Mouse (Mus musculus) midbrain, embryonic 16.5 days (tissue): ENCODE results near the gene Aco2. TPM values are rescaled to one million over a fixed set of nuclear protein-coding genes. Genes with fewer than 3 reads are reported as not detected.

Experiments used
- ATAC-seq: fragments of 200-750 bp; cut with Nextera tagmentation; 2 replicates; pipeline ENCODE4 v1.8.0; 2017; ENCODE audit warnings: moderate TSS enrichment
- H3K27ac ChIP-seq: fragments of 300-500 bp; sonication (generic); 2 replicates; pipeline ENCODE4 v1.5.1; 2014; ENCODE audit warnings: mild to moderate bottlenecking, low read length, mixed read lengths
- H3K27me3 ChIP-seq: fragments of 300-500 bp; sonication (generic); 2 replicates; pipeline ENCODE4 v1.6.1; 2014; ENCODE audit warnings: low read depth, low read length, mixed read lengths; ENCODE audit not compliant: control insufficient read depth, insufficient read depth
- H3K36me3 ChIP-seq: fragments of 300-500 bp; sonication (generic); 2 replicates; pipeline ENCODE4 v1.6.1; 2014; ENCODE audit warnings: mild to moderate bottlenecking, low read length, moderate library complexity, mixed read lengths; ENCODE audit not compliant: control insufficient read depth, insufficient read depth
- H3K4me1 ChIP-seq: fragments of 300-500 bp; sonication (generic); 2 replicates; pipeline ENCODE4 v1.6.1; 2014; ENCODE audit warnings: mild to moderate bottlenecking, low read length, mixed read lengths; ENCODE audit not compliant: control insufficient read depth, insufficient read depth
- H3K4me2 ChIP-seq: fragments of 300-500 bp; sonication (generic); 2 replicates; pipeline ENCODE4 v1.6.1; 2014; ENCODE audit warnings: mild to moderate bottlenecking, low read length, mixed read lengths
- H3K4me3 ChIP-seq: fragments of 300-500 bp; sonication (generic); 2 replicates; pipeline ENCODE4 v1.5.1; 2014; ENCODE audit warnings: low read depth, mild to moderate bottlenecking, low read length, moderate library complexity, mixed read lengths
- H3K9ac ChIP-seq: fragments of 300-500 bp; sonication (generic); 2 replicates; pipeline ENCODE4 v1.6.1; 2014; ENCODE audit warnings: low read depth, low read length, mixed read lengths
- H3K9me3 ChIP-seq: fragments of 300-500 bp; sonication (generic); replicated peaks from 2 replicates; pipeline ENCODE4 v1.6.1; 2014; ENCODE audit warnings: mild to moderate bottlenecking, low read length, mixed read lengths; ENCODE audit not compliant: control insufficient read depth, poor library complexity, severe bottlenecking
- WGBS: fragments of 180-500 bp; shearing (Covaris S2); extraction: QIAGEN DNeasy Blood & Tissue Kit; methylation state at CpG from one replicate; pipeline ENCODE4 v1.1.7; 2014; 5-methylcytosine and 5-hydroxymethylcytosine counted together
- polyA plus RNA-seq: library from polyadenylated mRNA; unstranded; fragments of >200 nt; fragmentation: Nextera tagmentation; extraction: Ambion mirVana; gene quantifications from 2 replicates; pipeline ENCODE4 v1.2.1, GENCODE M21; 2015

Aco2 gene
- polyA plus RNA-seq, 1 experiment from 2014 or later: 272 TPM

DNA sequence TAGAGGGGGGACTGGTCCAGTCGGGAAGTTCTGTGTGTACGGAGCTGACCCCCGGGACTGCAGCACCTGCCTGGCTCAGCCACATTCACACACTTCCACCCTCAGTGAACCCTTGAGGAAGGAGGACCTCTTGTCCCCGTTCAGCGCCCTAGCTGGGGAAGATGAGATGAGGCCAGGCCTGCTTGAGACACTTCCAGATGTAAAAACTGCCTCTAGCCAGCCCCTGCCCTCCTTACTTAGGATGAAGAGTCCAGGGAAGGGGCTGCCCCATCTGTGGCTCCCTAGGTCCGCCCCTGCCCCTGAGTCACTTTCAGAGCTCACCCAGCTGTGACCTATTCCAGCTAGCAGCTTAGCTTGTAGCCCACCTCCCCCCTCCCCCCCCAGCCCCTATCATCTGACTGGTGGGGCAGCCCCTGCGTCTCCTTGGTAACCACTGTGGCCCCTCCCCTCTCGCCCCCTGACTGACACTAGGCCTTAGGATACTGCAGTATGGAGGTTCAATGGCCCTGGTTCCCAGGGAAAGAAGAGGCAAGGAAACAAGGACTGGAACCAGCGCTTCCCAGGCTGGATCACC lies 71.2 kb downstream of the Aco2 start:
- peaks cover 21% of the 10 kb centered on the region for H3K4me1 ChIP-seq
- 0 out of 2 replicates have a peak, but pooled peaks have one; percentile 14 for ATAC-seq
- peaks cover 17% of the 10 kb centered on the region for H3K36me3 ChIP-seq
- no peaks in the 10 kb centered on the region for H3K27me3 ChIP-seq
- no peak overlapping the region for H3K4me3 ChIP-seq
- WGBS: 8% methylated on average over 9 of the region's 9 CpGs
- no peak overlapping the region for H3K4me2 ChIP-seq
- no peak overlapping the region for H3K9ac ChIP-seq
- no peak overlapping the region for H3K27ac ChIP-seq
- no peaks in the 10 kb centered on the region for H3K9me3 ChIP-seq

DNA sequence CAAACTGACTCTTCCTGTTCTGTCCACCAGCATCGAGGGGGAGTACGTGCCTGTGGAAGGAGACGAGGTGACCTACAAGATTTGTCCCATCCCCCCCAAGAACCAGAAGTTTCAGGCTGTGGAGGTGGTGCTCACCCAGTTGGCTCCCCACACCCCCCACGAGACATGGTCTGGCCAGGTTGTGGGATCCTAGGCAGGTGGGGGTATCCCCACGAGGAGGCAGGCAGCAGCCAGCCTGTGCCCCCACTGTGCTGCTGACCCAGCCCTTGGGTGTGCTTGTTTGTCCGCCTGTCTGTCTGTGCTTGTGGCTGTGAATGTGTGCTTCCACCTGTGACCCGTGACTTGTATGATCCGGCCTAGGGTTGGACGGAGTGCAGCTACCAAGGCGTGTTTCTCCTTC lies 77.0 kb downstream of the Aco2 start:
- Histone ChIP-seq H3K9me3 (no peaks in the 10 kb centered on the region), H3K36me3 (peaks cover 24% of the 10 kb centered on the region), H3K27me3 (no peaks in the 10 kb centered on the region), H3K4me2 (no peak overlapping the region), H3K27ac (no peak overlapping the region), H3K9ac (no peak overlapping the region), H3K4me1 (no peaks in the 10 kb centered on the region), H3K4me3 (no peak overlapping the region)
- WGBS: 89% methylated on average over 10 of the region's 10 CpGs
- no peak for ATAC-seq

DNA sequence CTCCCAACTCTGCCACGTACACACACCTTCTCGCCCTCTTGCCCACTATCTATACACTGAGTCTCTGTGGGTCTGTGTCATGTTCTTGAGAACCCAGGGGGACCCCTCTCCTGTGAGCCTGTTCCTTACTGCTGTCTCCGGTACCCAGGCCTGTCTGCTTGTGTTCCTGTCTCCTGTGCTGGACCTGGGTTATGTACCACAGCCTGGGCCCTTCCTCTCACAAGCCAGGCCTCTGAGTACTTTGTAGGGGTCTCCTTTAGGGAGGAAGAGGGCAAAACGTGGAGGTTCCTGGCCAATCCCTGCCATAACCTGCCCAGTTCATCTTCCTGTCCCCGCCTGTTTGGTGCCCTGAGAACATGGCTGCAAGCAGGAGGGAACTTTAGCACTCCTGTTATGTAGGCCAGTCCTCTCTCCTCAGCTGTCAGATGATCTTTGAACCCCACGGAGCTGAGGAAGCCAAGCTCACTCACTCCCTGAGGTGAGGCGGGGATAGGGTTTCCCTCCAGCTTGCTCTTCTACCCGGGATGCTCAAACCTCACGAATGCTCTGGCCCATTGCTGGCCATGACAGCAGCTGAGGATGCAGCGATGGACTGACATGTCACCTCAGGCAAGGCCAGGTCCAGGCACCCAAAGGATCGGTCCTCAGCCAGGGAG lies 77.5 kb downstream of the Aco2 start:
- no peak overlapping the region for H3K27ac ChIP-seq
- H3K4me2 ChIP-seq: no peak overlapping the region
- H3K4me1 ChIP-seq: no peaks in the 10 kb centered on the region
- H3K9me3 ChIP-seq: no peaks in the 10 kb centered on the region
- no peak overlapping the region for H3K4me3 ChIP-seq
- no peak for ATAC-seq
- 77% methylated on average over 11 of the region's 11 CpGs for WGBS
- no peak overlapping the region for H3K9ac ChIP-seq
- no peaks in the 10 kb centered on the region for H3K27me3 ChIP-seq
- peaks cover 30% of the 10 kb centered on the region for H3K36me3 ChIP-seq

DNA sequence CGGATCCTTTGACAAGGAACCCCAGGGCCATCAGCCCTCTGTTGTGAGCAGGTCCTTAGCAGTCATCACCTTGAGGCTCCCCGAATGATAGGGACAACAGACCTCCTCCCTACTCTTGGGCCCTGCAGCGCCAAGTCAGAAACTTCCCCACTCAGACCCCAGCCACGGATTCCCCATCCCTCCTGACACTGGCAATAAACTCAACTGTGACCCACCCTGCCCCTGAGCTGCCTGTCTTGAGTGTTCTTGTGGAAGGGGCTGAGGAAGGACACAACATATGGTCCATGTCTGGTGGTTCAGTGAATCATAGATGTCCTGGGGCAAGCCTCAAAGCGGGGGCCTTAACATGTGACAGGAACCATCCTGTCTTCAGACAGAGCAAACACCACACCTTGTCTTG lies 78.6 kb downstream of the Aco2 start:
- ATAC-seq: no peak
- H3K9me3 ChIP-seq: no peaks in the 10 kb centered on the region
- 92% methylated on average over 5 of the region's 5 CpGs for WGBS
- H3K9ac ChIP-seq: no peak overlapping the region
- H3K36me3 ChIP-seq: peaks cover 39% of the 10 kb centered on the region
- H3K4me3 ChIP-seq: no peak overlapping the region
- H3K4me2 ChIP-seq: no peak overlapping the region
- H3K27me3 ChIP-seq: no peaks in the 10 kb centered on the region
- H3K27ac ChIP-seq: no peak overlapping the region
- no peaks in the 10 kb centered on the region for H3K4me1 ChIP-seq

DNA sequence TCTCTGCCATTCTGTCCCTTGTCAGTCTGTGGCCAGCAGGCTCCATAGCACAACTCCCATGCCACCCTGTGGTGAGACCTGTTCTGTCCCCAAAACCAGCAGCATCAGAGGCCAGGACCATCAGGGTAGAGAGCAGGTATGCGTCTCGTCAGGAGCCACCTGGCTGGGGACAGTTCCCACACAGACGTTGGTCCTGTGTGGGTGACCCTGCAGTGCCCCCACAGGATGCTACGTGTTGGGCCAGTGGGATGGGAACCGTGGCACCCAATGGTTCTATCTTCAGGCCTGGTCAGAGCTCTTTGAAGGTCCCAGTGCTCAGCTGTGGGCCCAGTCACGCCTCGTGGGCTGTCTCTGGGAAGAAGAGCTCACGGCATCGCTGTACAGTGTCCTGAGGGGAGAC lies 79.0 kb downstream of the Aco2 start:
- H3K27me3 ChIP-seq: no peaks in the 10 kb centered on the region
- 92% methylated on average over 9 of the region's 9 CpGs for WGBS
- no peaks in the 10 kb centered on the region for H3K9me3 ChIP-seq
- H3K36me3 ChIP-seq: peaks cover 40% of the 10 kb centered on the region
- no peak overlapping the region for H3K4me2 ChIP-seq
- ATAC-seq: no peak
- no peak overlapping the region for H3K27ac ChIP-seq
- no peak overlapping the region for H3K9ac ChIP-seq
- H3K4me3 ChIP-seq: no peak overlapping the region
- no peaks in the 10 kb centered on the region for H3K4me1 ChIP-seq

DNA sequence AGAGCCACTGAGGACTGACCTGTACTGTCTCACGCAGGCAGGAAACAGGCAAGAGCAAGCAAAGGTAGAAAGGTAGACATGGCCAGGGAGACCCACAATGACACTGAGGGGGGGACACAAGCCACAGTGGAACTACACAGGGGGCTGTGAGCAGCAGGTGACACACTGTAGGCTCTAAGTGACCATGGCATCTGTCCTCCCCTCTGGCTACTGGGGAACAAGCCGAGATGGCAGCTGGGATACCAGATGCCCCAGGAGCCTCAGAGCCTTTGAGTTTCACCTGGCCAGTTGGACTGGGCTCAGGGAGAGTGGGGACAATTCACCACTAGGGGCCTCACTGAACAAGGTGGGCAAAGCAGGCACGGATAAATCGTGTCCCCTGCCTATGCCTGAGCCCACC lies 80.2 kb downstream of the Aco2 start:
- H3K4me3 ChIP-seq: no peak overlapping the region
- peaks cover 29% of the 10 kb centered on the region for H3K36me3 ChIP-seq
- H3K27ac ChIP-seq: no peak overlapping the region
- H3K4me2 ChIP-seq: no peak overlapping the region
- no peak overlapping the region for H3K9ac ChIP-seq
- no peaks in the 10 kb centered on the region for H3K9me3 ChIP-seq
- H3K27me3 ChIP-seq: no peaks in the 10 kb centered on the region
- ATAC-seq: no peak
- 89% methylated on average over 4 of the region's 4 CpGs for WGBS
- no peaks in the 10 kb centered on the region for H3K4me1 ChIP-seq

DNA sequence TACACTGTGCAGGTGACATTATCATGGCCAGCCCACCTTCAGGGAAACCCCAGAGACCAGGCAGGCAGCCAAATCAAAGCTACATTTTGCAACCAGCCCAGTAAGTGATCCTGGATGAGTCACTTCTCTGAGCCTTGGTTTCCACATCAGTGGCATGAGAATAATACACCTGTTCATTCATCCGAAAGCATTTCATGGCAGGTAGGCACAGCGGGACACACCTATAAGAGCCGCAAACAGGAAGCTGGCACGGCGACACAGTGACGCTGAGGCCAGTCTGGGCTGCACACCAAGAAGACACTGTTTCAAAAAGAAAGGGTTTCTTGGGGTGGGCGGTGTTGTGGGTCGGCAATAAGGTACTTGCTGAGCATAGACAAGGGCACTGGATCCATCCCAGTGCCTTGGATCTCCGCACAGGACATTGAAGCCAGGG lies 82.1 kb downstream of the Aco2 start:
- Histone ChIP-seq H3K36me3 (peaks cover 25% of the 10 kb centered on the region), H3K4me2 (no peak overlapping the region), H3K9ac (no peak overlapping the region), H3K4me3 (no peak overlapping the region), H3K27ac (no peak overlapping the region), H3K9me3 (no peaks in the 10 kb centered on the region), H3K27me3 (no peaks in the 10 kb centered on the region), H3K4me1 (0 out of 2 replicates have a peak, but pooled peaks cover 3% of the 10 kb centered on the region)
- WGBS: 93% methylated on average over 9 of the region's 9 CpGs
- no peak for ATAC-seq

DNA sequence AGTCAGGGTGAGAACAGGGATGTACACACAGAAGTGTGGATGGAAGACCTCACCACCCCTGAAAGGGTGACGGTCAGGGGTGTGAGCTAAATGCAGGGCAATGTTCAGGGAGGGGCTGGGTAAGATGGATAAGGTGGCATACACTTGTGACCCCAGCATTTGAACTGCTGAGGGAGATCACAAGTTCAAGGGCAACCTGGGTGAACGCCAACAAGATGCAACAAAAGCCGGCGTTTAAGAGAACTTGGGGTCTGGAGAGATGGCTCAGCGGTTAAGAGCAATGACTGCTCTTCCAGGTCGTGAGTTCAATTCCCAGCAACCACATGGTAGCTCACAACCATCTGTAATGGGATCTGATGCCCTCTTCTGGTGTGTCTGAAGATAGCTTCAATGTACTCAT lies 82.6 kb downstream of the Aco2 start:
- WGBS: 93% methylated on average over 6 of the region's 6 CpGs

DNA sequence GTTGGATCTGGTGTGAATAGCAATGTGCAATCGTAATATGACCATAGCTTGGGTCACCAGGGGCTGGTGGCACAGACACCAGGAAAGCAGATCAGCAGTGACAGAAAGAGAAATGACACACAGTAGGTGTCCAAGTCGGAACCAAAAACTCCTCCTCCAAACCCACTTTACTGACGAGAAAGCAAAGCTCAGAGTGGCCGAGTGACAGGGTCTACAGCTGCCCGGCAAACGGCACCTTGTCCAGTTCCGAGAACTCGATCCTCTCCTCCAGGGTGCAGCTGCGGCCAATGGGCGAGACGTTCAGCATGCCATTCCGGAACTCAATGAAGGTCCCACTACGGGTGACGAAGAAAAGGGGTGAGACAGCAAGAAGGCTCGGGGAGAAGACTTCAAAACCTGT lies 83.3 kb downstream of the Aco2 start:
- no peak overlapping the region for H3K4me3 ChIP-seq
- H3K36me3 ChIP-seq: peaks cover 18% of the 10 kb centered on the region
- no peak overlapping the region for H3K4me2 ChIP-seq
- no peaks in the 10 kb centered on the region for H3K27me3 ChIP-seq
- WGBS: 91% methylated on average over 15 of the region's 15 CpGs
- no peak overlapping the region for H3K9ac ChIP-seq
- no peak for ATAC-seq
- H3K4me1 ChIP-seq: peaks cover 10% of the 10 kb centered on the region
- no peaks in the 10 kb centered on the region for H3K9me3 ChIP-seq
- no peak overlapping the region for H3K27ac ChIP-seq

More for the DNA sequence above, 82.6 kb downstream of the Aco2 start:
- Histone ChIP-seq H3K36me3 (peaks cover 19% of the 10 kb centered on the region), H3K4me3 (no peak overlapping the region), H3K27ac (no peak overlapping the region), H3K4me2 (no peak overlapping the region), H3K9ac (no peak overlapping the region), H3K4me1 (peaks cover 7% of the 10 kb centered on the region), H3K9me3 (no peaks in the 10 kb centered on the region), H3K27me3 (no peaks in the 10 kb centered on the region)
- no peak for ATAC-seq
